Mouse (Mus musculus): ENCODE measurements at regions not wholly inside any gene's neighbourhood (a gene's known extent, or its start where the extent isn't known, plus 50 kb on each side); places are given as distances from the start of the nearest gene placed in this dataset.
A peak's percentile ranks its signal among the peaks of the same experiment; 100 is the strongest.

GRCm38 (mm10) chr13:111940796-111941513 is 132.2 kb upstream of the Map3k1 start:
- no peak for DNase-seq

GRCm38 (mm10) chr13:111941946-111942345 is 133.2 kb upstream of the Map3k1 start:
- no peak for DNase-seq

- DNase-seq, result no peak
Measured at GRCm38 (mm10) chr13:111943392-111944088, 134.7 kb upstream of the Map3k1 start.

- DNase-seq, result no peak
Measured at GRCm38 (mm10) chr13:111944089-111944406, 135.3 kb upstream of the Map3k1 start.

GRCm38 (mm10) chr13:111946271-111946670 is 137.5 kb upstream of the Map3k1 start:
- DNase-seq, result no peak

GRCm38 (mm10) chr13:111946811-111947210 is 138.0 kb upstream of the Map3k1 start:
- no peak for DNase-seq

GRCm38 (mm10) chr13:111948395-111948794 is 139.6 kb upstream of the Map3k1 start:
- DNase-seq, result no peak

- no peak for DNase-seq
Measured at GRCm38 (mm10) chr13:111950042-111950441, 141.2 kb upstream of the Map3k1 start.

- DNase-seq, result no peak
Measured at GRCm38 (mm10) chr13:111953860-111954519, 145.2 kb upstream of the Map3k1 start.

GRCm38 (mm10) chr13:111954520-111954884 is 145.7 kb upstream of the Map3k1 start:
- peak; percentile 44 to 65 for DNase-seq

GRCm38 (mm10) chr13:111957118-111957517 is 148.3 kb upstream of the Map3k1 start:
- no peak for DNase-seq

- no peak for DNase-seq
Measured at GRCm38 (mm10) chr13:111957674-111958273, 149.0 kb upstream of the Map3k1 start.

- no peak for DNase-seq
Measured at GRCm38 (mm10) chr13:111958421-111958820, 149.6 kb upstream of the Map3k1 start.

GRCm38 (mm10) chr13:111960036-111960435 is 151.2 kb upstream of the Map3k1 start:
- DNase-seq, result no peak

GRCm38 (mm10) chr13:111961423-111961822 is 152.6 kb upstream of the Map3k1 start:
- peak in 1 of 2 experiments; percentile 38 for DNase-seq

GRCm38 (mm10) chr13:111962155-111962554 is 153.4 kb upstream of the Map3k1 start:
- no peak for DNase-seq

- DNase-seq, result no peak
Measured at GRCm38 (mm10) chr13:111966113-111966512, 157.3 kb upstream of the Map3k1 start.

- DNase-seq, result peak in 1 of 2 experiments; percentile 30
Measured at GRCm38 (mm10) chr13:111966627-111967026, 157.8 kb upstream of the Map3k1 start.

- DNase-seq, result no peak
Measured at GRCm38 (mm10) chr13:111968197-111968596, 159.4 kb upstream of the Map3k1 start.

- DNase-seq, result peak in 1 of 2 experiments; percentile 46
Measured at GRCm38 (mm10) chr13:111974282-111974681, 165.5 kb upstream of the Map3k1 start.

GRCm38 (mm10) chr13:111975549-111975948 is 166.8 kb upstream of the Map3k1 start:
- DNase-seq, result no peak

- DNase-seq, result peak in 1 of 2 experiments; percentile 48
Measured at GRCm38 (mm10) chr13:111977769-111978674, 169.2 kb upstream of the Map3k1 start.
